Mouse (Mus musculus): ENCODE measurements around the gene Sept8. TPM values are rescaled to one million over a fixed set of nuclear protein-coding genes. Genes with fewer than 3 reads are reported as not detected.

The Sept8 gene
- polyA plus RNA-seq, 1 experiment from 2014 or later = 21.3 TPM

GRCm38 (mm10) chr11:53561986-53562385 is 42.9 kb downstream of the Sept8 start:
- H3K4me1 ChIP-seq (replicated peaks) = peaks cover 8% of the 10 kb centered on the region
- 91% methylated on average over 2 of the region's 2 CpGs for whole genome bisulfite sequencing
- H3K4me2 ChIP-seq = no peak overlapping the region
- H3K27ac ChIP-seq (replicated peaks) = no peak overlapping the region
- no peak overlapping the region for H3K9ac ChIP-seq
- H3K4me3 ChIP-seq = no peak overlapping the region
- no peak for ATAC-seq (ENCODE audit: low read depth)
- no peaks in the 10 kb centered on the region for H3K36me3 ChIP-seq
- H3K9me3 ChIP-seq = no peaks in the 10 kb centered on the region; the same call in 1 of the 2 replicates
- H3K27me3 ChIP-seq = no peaks in the 10 kb centered on the region

DNA sequence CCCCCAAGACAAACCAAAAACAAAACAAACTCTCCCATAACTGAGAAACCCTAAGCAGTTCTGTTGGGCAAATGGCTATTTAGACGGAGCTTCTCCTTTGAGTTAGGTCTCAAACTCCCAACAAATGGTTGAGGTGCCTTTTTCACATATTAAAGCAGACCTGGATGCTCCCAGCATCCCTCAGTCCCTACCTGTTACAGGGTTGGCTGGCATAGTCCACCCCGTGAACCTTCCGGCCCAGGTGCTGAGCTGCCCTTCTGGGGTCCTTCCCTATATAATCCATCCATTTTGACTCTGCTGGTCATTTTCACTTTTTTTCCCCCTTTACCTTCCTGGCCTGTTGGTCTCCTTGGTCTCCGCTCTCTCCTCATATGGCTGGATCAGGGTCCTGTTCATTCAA is 47.6 kb downstream of the Sept8 start:
- H3K9me3 ChIP-seq = no peaks in the 10 kb centered on the region; the same call in 1 of the 2 replicates
- H3K4me2 ChIP-seq = peak overlapping the region; percentile 59
- H3K27ac ChIP-seq (replicated peaks) = 0 out of 2 replicates have a peak overlapping the region, but pooled peaks have one; percentile 91
- peak overlapping the region; percentile 91 for H3K9ac ChIP-seq
- WGBS = 90% methylated on average over 4 of the region's 4 CpGs
- H3K4me1 ChIP-seq (replicated peaks) = peaks cover 29% of the 10 kb centered on the region
- H3K27me3 ChIP-seq = no peaks in the 10 kb centered on the region
- peaks cover 13% of the 10 kb centered on the region for H3K36me3 ChIP-seq
- H3K4me3 ChIP-seq = peak overlapping the region; percentile 89
- ATAC-seq (ENCODE audit: low read depth) = peak; percentile 59

DNA sequence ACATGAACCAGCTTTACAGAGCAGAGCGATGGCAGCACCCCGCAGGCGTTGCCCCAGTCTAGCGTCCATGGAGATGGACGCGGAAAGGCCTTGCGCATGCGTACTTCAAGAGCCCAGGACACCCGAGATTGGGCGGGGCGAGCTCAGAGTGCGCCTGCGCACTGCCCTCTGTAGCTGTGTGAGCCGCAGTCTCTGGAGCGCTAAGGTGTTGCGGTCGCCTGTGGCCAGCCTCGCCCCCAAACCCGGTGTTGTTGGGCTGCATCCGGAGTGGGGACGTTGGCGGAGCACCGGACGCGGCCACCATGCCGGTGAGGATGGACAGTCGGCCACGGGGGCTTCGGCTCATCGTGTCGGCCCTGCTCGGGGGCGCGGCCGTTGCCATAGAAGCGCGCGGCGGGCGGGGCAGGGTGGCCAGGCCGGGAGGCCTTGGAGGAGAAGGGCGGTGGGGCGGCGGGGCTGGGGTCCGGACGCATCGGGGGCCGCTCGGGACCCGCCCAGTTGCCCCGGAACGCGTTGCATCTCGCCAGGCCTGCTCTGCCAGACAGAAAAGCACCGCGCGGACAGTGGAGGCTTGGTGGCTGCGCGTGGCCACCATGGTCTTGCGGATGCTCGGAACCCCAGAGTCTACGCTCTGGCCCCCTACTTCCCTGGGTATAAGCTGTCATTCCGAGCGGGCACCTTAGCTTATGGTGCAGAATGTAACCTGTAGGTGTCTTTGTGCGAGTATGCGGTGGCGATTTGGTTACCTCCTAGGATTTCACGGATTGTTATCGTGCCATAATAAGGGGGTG is 48.4 kb downstream of the Sept8 start, which contains the start of gene Kif3a:
Gene Kif3a, plus strand, starts transcription at position 156 of the 791 bp plus-strand sequence.
- Histone ChIP-seq H3K27ac (replicated peaks) (peak within 1 kb of the TSS; percentile 91), H3K4me1 (replicated peaks) (peaks cover 29% of the 10 kb centered on the region), H3K9me3 (no peaks in the 10 kb centered on the region; the same call in 1 of the 2 replicates), H3K9ac (peak within 1 kb of the TSS; percentile 91), H3K4me2 (peak within 1 kb of the TSS; percentile 59), H3K4me3 (peak within 1 kb of the TSS; percentile 89), H3K27me3 (no peaks in the 10 kb centered on the region), H3K36me3 (peaks cover 19% of the 10 kb centered on the region)
- ATAC-seq (ENCODE audit: low read depth) = peak; percentile 97
- under 1% methylated on average over 68 of the region's 69 CpGs for WGBS

- 99% methylated on average over 3 of the region's 3 CpGs for WGBS
- no peak overlapping the region for H3K4me2 ChIP-seq
- no peak overlapping the region for H3K27ac ChIP-seq (replicated peaks)
- no peak for ATAC-seq (ENCODE audit: low read depth)
- H3K4me3 ChIP-seq = no peak overlapping the region
- no peaks in the 10 kb centered on the region for H3K4me1 ChIP-seq (replicated peaks)
- no peaks in the 10 kb centered on the region for H3K9me3 ChIP-seq
- no peak overlapping the region for H3K9ac ChIP-seq
- peaks cover 78% of the 10 kb centered on the region for H3K36me3 ChIP-seq
- no peaks in the 10 kb centered on the region for H3K27me3 ChIP-seq
Observed at GRCm38 (mm10) chr11:53580562-53580961, 61.5 kb downstream of the Sept8 start.

DNA sequence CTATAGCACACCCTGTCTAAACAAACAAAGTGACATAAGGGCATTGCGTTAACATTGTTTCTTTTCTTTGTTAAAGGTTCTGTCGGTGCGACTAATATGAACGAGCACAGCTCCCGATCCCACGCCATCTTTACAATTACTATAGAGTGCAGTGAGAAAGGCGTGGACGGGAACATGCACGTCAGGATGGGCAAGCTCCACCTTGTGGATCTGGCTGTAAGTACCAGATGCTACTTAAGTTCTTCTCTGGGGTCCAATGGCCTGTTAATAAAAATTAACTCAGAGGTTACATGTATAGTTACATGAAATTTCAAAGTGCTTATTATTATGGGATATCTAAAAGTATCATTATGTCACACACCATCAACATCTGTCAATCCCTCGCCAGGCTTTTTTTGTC is 64.1 kb downstream of the Sept8 start:
- Histone ChIP-seq H3K4me2 (no peak overlapping the region), H3K4me1 (replicated peaks) (no peaks in the 10 kb centered on the region), H3K27ac (replicated peaks) (no peak overlapping the region), H3K4me3 (no peak overlapping the region), H3K36me3 (peaks cover 88% of the 10 kb centered on the region), H3K27me3 (no peaks in the 10 kb centered on the region), H3K9ac (no peak overlapping the region), H3K9me3 (no peaks in the 10 kb centered on the region)
- no peak for ATAC-seq (ENCODE audit: low read depth)
- WGBS = 73% methylated on average over 10 of the region's 10 CpGs

- no peak overlapping the region for H3K4me3 ChIP-seq
- no peak for ATAC-seq (ENCODE audit: low read depth)
- no peaks in the 10 kb centered on the region for H3K4me1 ChIP-seq (replicated peaks)
- peaks cover 90% of the 10 kb centered on the region for H3K36me3 ChIP-seq
- H3K4me2 ChIP-seq = no peak overlapping the region
- no peak overlapping the region for H3K9ac ChIP-seq
- 70% methylated on average over 3 of the region's 3 CpGs for WGBS
- H3K27me3 ChIP-seq = no peaks in the 10 kb centered on the region
- H3K9me3 ChIP-seq = no peaks in the 10 kb centered on the region
- no peak overlapping the region for H3K27ac ChIP-seq (replicated peaks)
Observed at GRCm38 (mm10) chr11:53584849-53585248, 65.8 kb downstream of the Sept8 start.

GRCm38 (mm10) chr11:53585510-53585909 is 66.5 kb downstream of the Sept8 start:
- WGBS = 98% methylated on average over 6 of the region's 6 CpGs
- ATAC-seq (ENCODE audit: low read depth) = no peak
- Histone ChIP-seq H3K4me2 (no peak overlapping the region), H3K27me3 (no peaks in the 10 kb centered on the region), H3K27ac (replicated peaks) (no peak overlapping the region), H3K9me3 (no peaks in the 10 kb centered on the region), H3K36me3 (peaks cover 88% of the 10 kb centered on the region), H3K9ac (no peak overlapping the region), H3K4me1 (replicated peaks) (no peaks in the 10 kb centered on the region), H3K4me3 (no peak overlapping the region)

GRCm38 (mm10) chr11:53588279-53588678 is 69.2 kb downstream of the Sept8 start:
- Histone ChIP-seq H3K4me3 (no peak overlapping the region), H3K27me3 (no peaks in the 10 kb centered on the region), H3K9me3 (no peaks in the 10 kb centered on the region), H3K36me3 (peaks cover 95% of the 10 kb centered on the region), H3K4me2 (no peak overlapping the region), H3K4me1 (replicated peaks) (no peaks in the 10 kb centered on the region), H3K9ac (no peak overlapping the region), H3K27ac (replicated peaks) (no peak overlapping the region)
- WGBS = 87% methylated on average over 8 of the region's 8 CpGs
- no peak for ATAC-seq (ENCODE audit: low read depth)

DNA sequence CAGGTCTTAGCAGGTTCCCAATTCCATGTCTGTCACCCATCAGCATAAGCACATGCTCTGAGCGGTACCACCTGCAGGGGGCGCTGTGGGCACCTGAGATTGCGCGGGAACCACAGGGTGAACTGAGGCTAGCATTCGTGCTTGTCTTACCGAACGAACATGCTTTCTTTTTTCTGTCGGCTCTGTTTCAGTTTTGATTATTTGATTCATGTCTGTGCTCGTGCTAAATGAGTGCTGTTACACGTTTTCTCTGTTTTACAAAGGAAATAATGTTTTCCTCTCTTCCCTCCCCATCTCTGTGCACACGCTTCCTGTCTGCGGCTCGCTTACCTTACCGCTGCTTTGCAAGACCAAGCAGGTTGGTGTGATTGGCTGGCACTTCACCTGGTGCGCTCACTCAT is 71.3 kb downstream of the Sept8 start:
- H3K9ac ChIP-seq = no peak overlapping the region
- 40% methylated on average over 15 of the region's 15 CpGs for WGBS

GRCm38 (mm10) chr11:53591116-53591515 is 72.1 kb downstream of the Sept8 start:
- 92% methylated on average over 5 of the region's 5 CpGs for WGBS
- Histone ChIP-seq H3K9ac (no peak overlapping the region), H3K4me1 (replicated peaks) (no peaks in the 10 kb centered on the region), H3K36me3 (peaks cover 93% of the 10 kb centered on the region), H3K27me3 (no peaks in the 10 kb centered on the region), H3K27ac (replicated peaks) (no peak overlapping the region), H3K9me3 (no peaks in the 10 kb centered on the region), H3K4me3 (no peak overlapping the region), H3K4me2 (no peak overlapping the region)
- ATAC-seq (ENCODE audit: low read depth) = no peak

More for the DNA sequence above, 71.3 kb downstream of the Sept8 start:
- Histone ChIP-seq H3K4me3 (no peak overlapping the region), H3K27me3 (no peaks in the 10 kb centered on the region), H3K4me2 (no peak overlapping the region), H3K9me3 (no peaks in the 10 kb centered on the region), H3K36me3 (peaks cover 96% of the 10 kb centered on the region), H3K27ac (replicated peaks) (no peak overlapping the region), H3K4me1 (replicated peaks) (no peaks in the 10 kb centered on the region)
- no peak for ATAC-seq (ENCODE audit: low read depth)
